Comparison of ENCODE assay signal across 26 mouse cellular contexts in the genomic region with DNA sequence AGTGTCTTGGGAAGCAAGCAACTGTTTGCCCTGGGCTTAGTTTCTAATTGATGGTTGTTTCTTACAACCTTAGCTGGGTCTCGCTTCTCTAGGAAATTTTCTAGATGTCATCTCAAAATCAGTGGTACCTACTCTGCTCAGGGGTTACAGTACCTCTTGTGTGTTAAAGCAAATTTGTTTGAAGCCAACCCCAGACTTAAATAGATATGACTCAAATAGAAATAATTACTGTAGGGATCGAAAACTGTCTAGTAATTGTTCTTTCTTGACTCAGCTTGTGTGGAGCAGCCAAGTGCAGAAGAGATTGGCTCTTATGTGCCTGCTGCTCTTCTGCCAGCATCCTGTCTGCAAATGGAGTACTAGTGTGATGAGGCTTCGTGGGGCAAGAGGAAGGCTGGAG. TPM values are rescaled to one million over a fixed set of nuclear protein-coding genes. Genes with fewer than 3 reads are reported as not detected.
A peak's percentile ranks its signal among the peaks of the same experiment; 100 is the strongest.
DNase-seq lines count a peak whose midpoint lies in the region; ATAC-seq and TF ChIP-seq lines count a peak whose summit lies in the region.
"Had no signal": no experiment of that assay in that cellular context is flagged by ENCODE, and none has a peak within 500 bp of the region (broad histone marks: within the 10 kb centered on the region; RNA-seq: fewer than 3 reads in every experiment).

No protein-coding gene starts in this region.

- ATAC-seq in embryonic facial prominence, embryonic 15.5 days (ENCODE audit: insufficient number of reproducible peaks, low FRiP score, low TSS enrichment, low read depth), result no peak
- ATAC-seq in limb, embryonic 15.5 days (ENCODE audit: insufficient number of reproducible peaks, low FRiP score, low TSS enrichment, low read depth), result no peak
- ATAC-seq: forebrain, embryonic 14.5 days; forebrain, postnatal 0 days had no signal

- H3K27ac ChIP-seq in embryonic facial prominence, embryonic 15.5 days (replicated peaks), result 0 out of 2 replicates have a peak overlapping the region, but pooled peaks have one; percentile 36
- no peak overlapping the region for H3K27ac ChIP-seq in embryonic facial prominence, embryonic 10.5 days (replicated peaks)
- H3K27ac ChIP-seq in limb, embryonic 15.5 days, result peak overlapping the region; percentile 38; the same call in 1 of the 2 replicates
- no peak overlapping the region for H3K27ac ChIP-seq in limb, embryonic 10.5 days
- peak overlapping the region; percentile 16; the same call in 1 of the 2 replicates for H3K27ac ChIP-seq in embryonic fibroblast, embryonic 13.5 days (ENCODE audit: insufficient read depth, low read length)
- H3K27ac ChIP-seq in hindbrain, embryonic 10.5 days, result no peak overlapping the region
- H3K27ac ChIP-seq: embryonic facial prominence, embryonic 13.5 days; heart, embryonic 10.5 days; heart, embryonic 13.5 days; hindbrain, embryonic 12.5 days; hindbrain, embryonic 15.5 days had no signal

- 0 out of 2 replicates have a peak, but pooled peaks cover 4% of the 10 kb centered on the region for H3K36me3 ChIP-seq in embryonic facial prominence, embryonic 15.5 days
- H3K36me3 ChIP-seq in embryonic facial prominence, embryonic 10.5 days (replicated peaks), result no peaks in the 10 kb centered on the region
- H3K36me3 ChIP-seq in limb, embryonic 15.5 days, result no peaks in the 10 kb centered on the region
- no peaks in the 10 kb centered on the region for H3K36me3 ChIP-seq in limb, embryonic 10.5 days
- no peaks in the 10 kb centered on the region for H3K36me3 ChIP-seq in hindbrain, embryonic 10.5 days
- H3K36me3 ChIP-seq: embryonic facial prominence, embryonic 13.5 days; heart, embryonic 10.5 days had no signal

- no peak overlapping the region for H3K9ac ChIP-seq in embryonic facial prominence, embryonic 15.5 days
- H3K9ac ChIP-seq in limb, embryonic 15.5 days, result no peak overlapping the region
- H3K9ac ChIP-seq: embryonic facial prominence, embryonic 13.5 days; forebrain, postnatal 0 days; heart, embryonic 13.5 days; hindbrain, embryonic 12.5 days; hindbrain, embryonic 15.5 days had no signal

- no peak overlapping the region for H3K4me3 ChIP-seq in embryonic facial prominence, embryonic 15.5 days (replicated peaks)
- no peak overlapping the region for H3K4me3 ChIP-seq in embryonic facial prominence, embryonic 10.5 days
- no peak overlapping the region for H3K4me3 ChIP-seq in limb, embryonic 15.5 days
- H3K4me3 ChIP-seq in limb, embryonic 10.5 days, result no peak overlapping the region
- no peak overlapping the region for H3K4me3 ChIP-seq in embryonic fibroblast, embryonic 13.5 days (ENCODE audit: insufficient read depth, low read length)
- no peak overlapping the region for H3K4me3 ChIP-seq in hindbrain, embryonic 10.5 days
- H3K4me3 ChIP-seq: embryonic facial prominence, embryonic 13.5 days; heart, embryonic 10.5 days; heart, embryonic 13.5 days; hindbrain, embryonic 12.5 days; hindbrain, embryonic 15.5 days had no signal

- 78% methylated on average over 3 of the region's 3 CpGs for WGBS in embryonic facial prominence, embryonic 15.5 days
- 87% methylated on average over 3 of the region's 3 CpGs for WGBS in embryonic facial prominence, embryonic 10.5 days
- 79% methylated on average over 3 of the region's 3 CpGs for WGBS in limb, embryonic 15.5 days
- 88% methylated on average over 3 of the region's 3 CpGs for WGBS in limb, embryonic 10.5 days
- 86% methylated on average over 3 of the region's 3 CpGs for WGBS in hindbrain, embryonic 10.5 days

- no peaks in the 10 kb centered on the region for H3K9me3 ChIP-seq in embryonic facial prominence, embryonic 15.5 days (replicated peaks)
- no peaks in the 10 kb centered on the region for H3K9me3 ChIP-seq in embryonic facial prominence, embryonic 10.5 days
- no peaks in the 10 kb centered on the region for H3K9me3 ChIP-seq in limb, embryonic 15.5 days
- no peaks in the 10 kb centered on the region for H3K9me3 ChIP-seq in limb, embryonic 10.5 days (replicated peaks)
- no peaks in the 10 kb centered on the region for H3K9me3 ChIP-seq in hindbrain, embryonic 10.5 days
- H3K9me3 ChIP-seq: embryonic facial prominence, embryonic 13.5 days; heart, embryonic 10.5 days; heart, embryonic 13.5 days; hindbrain, embryonic 12.5 days; hindbrain, embryonic 15.5 days had no signal

- no peak for TF ChIP-seq POLR2A in embryonic fibroblast, embryonic 13.5 days (IDR thresholded peaks at IDR 0.05; ENCODE audit: low read depth, low read length)

- TF ChIP-seq CTCF in embryonic fibroblast, embryonic 13.5 days (IDR thresholded peaks at IDR 0.05; ENCODE audit: borderline replicate concordance, insufficient read depth, low read length), result no peak

- H3K4me2 ChIP-seq in embryonic facial prominence, embryonic 15.5 days (replicated peaks), result no peak overlapping the region
- no peak overlapping the region for H3K4me2 ChIP-seq in limb, embryonic 15.5 days
- H3K4me2 ChIP-seq: embryonic facial prominence, embryonic 13.5 days; heart, embryonic 13.5 days; hindbrain, embryonic 12.5 days; hindbrain, embryonic 15.5 days had no signal

- DNase-seq in embryonic facial prominence, embryonic 10.5 days (ENCODE audit: low spot score), result no peak
- no peak for DNase-seq in limb, embryonic 10.5 days (ENCODE audit: low spot score)
- no peak for DNase-seq in adrenal gland, adult 8-10 months
- DNase-seq in hindbrain, embryonic 10.5 days (ENCODE audit: low spot score), result no peak
- DNase-seq: adrenal gland, postnatal 10 days; adrenal gland, postnatal 36 days; cerebellum, adult 11 months; cerebellum, adult 2 months; cerebellum, adult 9-11 months; cerebellum, postnatal 25 days; forebrain, postnatal 0 days; gastrocnemius, postnatal 25 days; heart, adult 18-20 months; heart, postnatal 14 days; heart, postnatal 4 days; kidney, adult 11 months had no signal

- no peaks in the 10 kb centered on the region for H3K27me3 ChIP-seq in embryonic facial prominence, embryonic 15.5 days
- no peaks in the 10 kb centered on the region for H3K27me3 ChIP-seq in embryonic facial prominence, embryonic 10.5 days (replicated peaks; ENCODE audit: low read depth, poor library complexity, severe bottlenecking)
- H3K27me3 ChIP-seq in limb, embryonic 15.5 days, result no peaks in the 10 kb centered on the region
- H3K27me3 ChIP-seq in limb, embryonic 10.5 days (ENCODE audit: low read depth, poor library complexity, severe bottlenecking), result no peaks in the 10 kb centered on the region
- no peaks in the 10 kb centered on the region for H3K27me3 ChIP-seq in hindbrain, embryonic 10.5 days (ENCODE audit: insufficient read depth, poor library complexity, severe bottlenecking)
- H3K27me3 ChIP-seq: embryonic facial prominence, embryonic 13.5 days; heart, embryonic 13.5 days; hindbrain, embryonic 12.5 days; hindbrain, embryonic 15.5 days had no signal

- no peaks in the 10 kb centered on the region for H3K4me1 ChIP-seq in embryonic facial prominence, embryonic 15.5 days
- H3K4me1 ChIP-seq in embryonic facial prominence, embryonic 10.5 days, result no peaks in the 10 kb centered on the region
- H3K4me1 ChIP-seq in limb, embryonic 15.5 days, result no peaks in the 10 kb centered on the region
- H3K4me1 ChIP-seq in limb, embryonic 10.5 days, result no peaks in the 10 kb centered on the region
- no peaks in the 10 kb centered on the region for H3K4me1 ChIP-seq in embryonic fibroblast, embryonic 13.5 days (ENCODE audit: control insufficient read depth, insufficient read depth, low read length)
- H3K4me1 ChIP-seq in hindbrain, embryonic 10.5 days (replicated peaks), result no peaks in the 10 kb centered on the region
- H3K4me1 ChIP-seq: embryonic facial prominence, embryonic 13.5 days; heart, embryonic 10.5 days; heart, embryonic 13.5 days; hindbrain, embryonic 12.5 days; hindbrain, embryonic 15.5 days had no signal

RNA-seq across cellular contexts. Expression of a gene that starts 22.5 kb away (rescaled TPM):
- 42.7 and 45.0 TPM in 2 replicates for polyA plus RNA-seq in embryonic facial prominence, embryonic 15.5 days (2015; fragmentation: Nextera tagmentation; extraction: Ambion mirVana)
- 18.0 and 18.8 TPM in 2 replicates for polyA plus RNA-seq in embryonic facial prominence, embryonic 10.5 days (2016; fragmentation: Nextera tagmentation; extraction: Ambion mirVana)
- polyA plus RNA-seq in limb, embryonic 15.5 days (2015; fragmentation: Nextera tagmentation; extraction: Ambion mirVana), result 48.2 and 55.6 TPM in 2 replicates
- polyA plus RNA-seq in limb, embryonic 10.5 days (2016; fragmentation: Nextera tagmentation; extraction: Ambion mirVana), result 15.8 and 17.5 TPM in 2 replicates
- 10.5 and 11.9 TPM in 2 replicates for polyA plus RNA-seq in embryonic fibroblast, embryonic 13.5 days (2011; ENCODE audit: insufficient read length, low read depth, missing spikeins)
- 10 to 100 TPM; 22.8 to 27.1 (median 26.5) TPM for total RNA-seq in adrenal gland, adult 8-10 months (2022)
- 17.2 and 18.8 TPM in 2 replicates for polyA plus RNA-seq in hindbrain, embryonic 10.5 days (2016; fragmentation: Nextera tagmentation; extraction: Ambion mirVana)
- total RNA-seq: MEL had no signal

Comparison
In these comparisons a context has a peak if more than half of its experiments do, and no peak if none do; other contexts are left out.
1. H3K27ac ChIP-seq: peak in embryonic facial prominence, embryonic 15.5 days (single experiment), limb, embryonic 15.5 days (single experiment) and embryonic fibroblast, embryonic 13.5 days (single experiment); none in embryonic facial prominence, embryonic 10.5 days (single experiment), limb, embryonic 10.5 days (single experiment) and hindbrain, embryonic 10.5 days (single experiment).